Mouse (Mus musculus): ENCODE measurements at regions not wholly inside any gene's neighbourhood (a gene's known extent, or its start where the extent isn't known, plus 50 kb on each side); places are given as distances from the start of the nearest gene placed in this dataset.

- ATAC-seq (replicated peaks; ENCODE audit: low FRiP score, poor library complexity, severe bottlenecking), result no peak
Observed at GRCm38 (mm10) chr10:99456180-99456579, 193.1 kb downstream of the Dusp6 start.

GRCm38 (mm10) chr10:99458047-99458446, 195.0 kb downstream of the Dusp6 start:
- no peak for ATAC-seq (replicated peaks; ENCODE audit: low FRiP score, poor library complexity, severe bottlenecking)

GRCm38 (mm10) chr10:99459171-99459660, 196.2 kb downstream of the Dusp6 start:
- no peak for ATAC-seq (replicated peaks; ENCODE audit: low FRiP score, poor library complexity, severe bottlenecking)

- ATAC-seq (replicated peaks; ENCODE audit: low FRiP score, poor library complexity, severe bottlenecking), result peak; percentile 85
Observed at GRCm38 (mm10) chr10:99459823-99460361, 196.9 kb downstream of the Dusp6 start.

GRCm38 (mm10) chr10:99460847-99461445, 197.9 kb downstream of the Dusp6 start:
- ATAC-seq (replicated peaks; ENCODE audit: low FRiP score, poor library complexity, severe bottlenecking), result no peak

- ATAC-seq (replicated peaks; ENCODE audit: low FRiP score, poor library complexity, severe bottlenecking), result no peak
Observed at GRCm38 (mm10) chr10:99461446-99461966, 198.5 kb downstream of the Dusp6 start.

GRCm38 (mm10) chr10:99466695-99467094, 203.7 kb downstream of the Dusp6 start:
- ATAC-seq (replicated peaks; ENCODE audit: low FRiP score, poor library complexity, severe bottlenecking), result no peak

GRCm38 (mm10) chr10:99467319-99467842, 204.3 kb downstream of the Dusp6 start:
- no peak for ATAC-seq (replicated peaks; ENCODE audit: low FRiP score, poor library complexity, severe bottlenecking)

- no peak for ATAC-seq (replicated peaks; ENCODE audit: low FRiP score, poor library complexity, severe bottlenecking)
Observed at GRCm38 (mm10) chr10:99468971-99469370, 205.9 kb downstream of the Dusp6 start.

GRCm38 (mm10) chr10:99471832-99472497, 208.9 kb downstream of the Dusp6 start:
- no peak for ATAC-seq (replicated peaks; ENCODE audit: low FRiP score, poor library complexity, severe bottlenecking)

- no peak for ATAC-seq (replicated peaks; ENCODE audit: low FRiP score, poor library complexity, severe bottlenecking)
Observed at GRCm38 (mm10) chr10:99472806-99473205, 209.8 kb downstream of the Dusp6 start.

GRCm38 (mm10) chr10:99473758-99474157, 210.7 kb downstream of the Dusp6 start:
- ATAC-seq (replicated peaks; ENCODE audit: low FRiP score, poor library complexity, severe bottlenecking), result no peak

GRCm38 (mm10) chr10:99474546-99474945, 211.5 kb downstream of the Dusp6 start:
- no peak for ATAC-seq (replicated peaks; ENCODE audit: low FRiP score, poor library complexity, severe bottlenecking)

- ATAC-seq (replicated peaks; ENCODE audit: low FRiP score, poor library complexity, severe bottlenecking), result no peak
Observed at GRCm38 (mm10) chr10:99476214-99476613, 213.2 kb downstream of the Dusp6 start.

GRCm38 (mm10) chr10:99476776-99477175, 213.7 kb downstream of the Dusp6 start:
- no peak for ATAC-seq (replicated peaks; ENCODE audit: low FRiP score, poor library complexity, severe bottlenecking)

GRCm38 (mm10) chr10:99480573-99480972, 217.5 kb downstream of the Dusp6 start:
- ATAC-seq (replicated peaks; ENCODE audit: low FRiP score, poor library complexity, severe bottlenecking), result no peak

GRCm38 (mm10) chr10:99482009-99482408, 219.0 kb downstream of the Dusp6 start:
- ATAC-seq (replicated peaks; ENCODE audit: low FRiP score, poor library complexity, severe bottlenecking), result no peak

GRCm38 (mm10) chr10:99488195-99489080, 225.4 kb downstream of the Dusp6 start:
- no peak for ATAC-seq (replicated peaks; ENCODE audit: low FRiP score, poor library complexity, severe bottlenecking)

- ATAC-seq (replicated peaks; ENCODE audit: low FRiP score, poor library complexity, severe bottlenecking), result no peak
Observed at GRCm38 (mm10) chr10:99511514-99512237, 247.8 kb downstream of the Csl start.

Data from erythroblast, adult 5-6 weeks (primary cell).